Mouse (Mus musculus): ENCODE results near the gene Fry. TPM values are rescaled to one million over a fixed set of nuclear protein-coding genes. Genes with fewer than 3 reads are reported as not detected.

Fry gene
- polyA plus RNA-seq, 1 experiment = 78.6 TPM

DNA sequence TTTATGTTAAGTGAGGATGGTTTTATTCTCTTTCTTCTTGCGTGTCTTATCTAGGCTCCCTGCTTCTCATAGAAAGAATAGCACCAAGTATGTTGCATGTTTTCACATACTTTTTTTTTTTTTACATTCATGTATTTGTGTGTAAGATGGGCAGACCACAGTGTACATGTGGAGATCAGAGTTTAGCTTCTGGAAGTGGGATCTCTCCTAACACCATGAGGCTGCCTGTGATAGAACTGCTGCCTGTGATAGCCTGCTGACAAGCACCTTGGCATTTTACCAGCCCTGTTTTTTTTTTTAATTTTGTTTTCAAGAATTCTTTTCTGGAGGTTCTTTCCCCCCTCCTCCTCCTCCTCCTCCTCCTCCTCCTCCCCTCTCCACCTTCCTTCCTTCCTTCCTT lies 59.3 kb downstream of the Fry start:
- no peak overlapping the region for H3K4me3 ChIP-seq (ENCODE audit: insufficient read depth, low read length)
- no peaks in the 10 kb centered on the region for H3K4me1 ChIP-seq (ENCODE audit: control insufficient read depth, insufficient read depth, low read length)
- TF ChIP-seq POLR2A (IDR thresholded peaks at IDR 0.05; ENCODE audit: extremely low read depth, insufficient read depth, low read length) = no peak
- no peak for TF ChIP-seq CTCF (IDR thresholded peaks at IDR 0.05; ENCODE audit: extremely low read depth, insufficient read depth, low read length)
- no peak overlapping the region for H3K27ac ChIP-seq (ENCODE audit: insufficient read depth, low read length)

DNA sequence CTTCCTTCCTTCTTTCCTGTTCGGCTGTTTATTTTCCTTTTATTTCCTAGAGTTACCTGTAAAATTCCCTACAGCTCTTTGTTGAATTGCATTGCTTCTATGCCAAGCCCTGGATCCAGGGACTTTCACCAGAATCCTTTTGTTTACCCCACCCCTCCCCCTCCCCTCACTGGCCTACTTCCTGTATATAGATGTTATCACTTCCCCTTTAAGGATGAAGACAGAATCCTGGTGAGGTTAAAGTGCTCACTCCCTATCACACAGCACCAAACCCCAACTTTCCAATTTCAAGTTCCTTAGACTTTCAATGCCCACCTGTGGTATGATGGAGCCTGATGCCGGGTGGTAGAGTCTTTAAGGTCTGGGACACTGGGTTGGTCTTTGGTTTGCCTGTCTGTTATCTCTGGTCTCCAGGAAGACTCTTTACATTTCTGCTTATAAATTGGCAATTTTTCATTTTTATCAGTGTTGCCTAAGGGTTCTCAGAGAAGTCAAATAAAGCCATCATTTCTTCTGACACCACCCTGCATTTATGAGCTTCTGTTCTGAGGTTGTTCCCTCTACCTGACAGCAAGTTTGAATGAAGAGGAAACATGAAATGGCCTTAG lies 59.9 kb downstream of the Fry start:
- TF ChIP-seq POLR2A (IDR thresholded peaks at IDR 0.05; ENCODE audit: extremely low read depth, insufficient read depth, low read length) = no peak
- no peak for TF ChIP-seq CTCF (IDR thresholded peaks at IDR 0.05; ENCODE audit: extremely low read depth, insufficient read depth, low read length)
- no peak overlapping the region for H3K4me3 ChIP-seq (ENCODE audit: insufficient read depth, low read length)
- no peak overlapping the region for H3K27ac ChIP-seq (ENCODE audit: insufficient read depth, low read length)
- no peaks in the 10 kb centered on the region for H3K4me1 ChIP-seq (ENCODE audit: control insufficient read depth, insufficient read depth, low read length)

DNA sequence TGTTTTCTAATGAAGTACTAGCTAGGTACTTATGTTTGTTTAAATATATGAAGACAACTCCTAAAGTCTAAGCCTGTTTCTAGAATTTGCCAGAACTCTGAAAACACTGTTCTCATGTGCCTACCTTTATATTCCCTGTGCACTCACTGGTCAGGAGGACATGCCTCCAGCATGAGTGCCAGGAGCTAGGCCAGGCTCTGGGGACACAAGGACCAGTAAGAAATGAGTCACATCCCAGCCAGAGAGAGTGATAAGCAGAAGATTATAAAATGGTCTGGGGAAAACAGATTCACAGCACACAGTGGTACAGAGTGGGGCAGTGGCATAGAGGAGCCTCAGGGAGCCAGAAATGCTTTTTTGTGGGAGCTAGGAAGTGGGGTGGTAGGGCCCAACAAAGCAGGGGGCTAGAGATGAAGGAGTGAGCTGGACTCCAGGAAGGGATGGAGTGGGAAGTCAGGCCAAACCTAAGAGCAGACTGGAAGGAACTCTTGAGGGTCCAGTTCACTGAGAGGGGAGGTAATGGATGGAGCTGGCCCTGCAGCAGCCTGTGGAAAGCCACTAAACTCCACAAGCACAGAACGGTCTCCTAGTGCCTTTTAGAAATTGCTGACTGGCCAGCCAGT lies 62.7 kb downstream of the Fry start:
- TF ChIP-seq CTCF (IDR thresholded peaks at IDR 0.05; ENCODE audit: extremely low read depth, insufficient read depth, low read length) (no peak), POLR2A (IDR thresholded peaks at IDR 0.05; ENCODE audit: extremely low read depth, insufficient read depth, low read length) (no peak)
- no peaks in the 10 kb centered on the region for H3K4me1 ChIP-seq (ENCODE audit: control insufficient read depth, insufficient read depth, low read length)
- H3K4me3 ChIP-seq (ENCODE audit: insufficient read depth, low read length) = no peak overlapping the region
- H3K27ac ChIP-seq (ENCODE audit: insufficient read depth, low read length) = no peak overlapping the region

- Histone ChIP-seq H3K4me1 (ENCODE audit: control insufficient read depth, insufficient read depth, low read length) (no peaks in the 10 kb centered on the region; the same call in 1 of the 2 replicates), H3K27ac (ENCODE audit: insufficient read depth, low read length) (no peak overlapping the region), H3K4me3 (ENCODE audit: insufficient read depth, low read length) (no peak overlapping the region)
- TF ChIP-seq POLR2A (IDR thresholded peaks at IDR 0.05; ENCODE audit: extremely low read depth, insufficient read depth, low read length) = no peak
- no peak for TF ChIP-seq CTCF (IDR thresholded peaks at IDR 0.05; ENCODE audit: extremely low read depth, insufficient read depth, low read length)
These were observed 66.5 kb downstream of the Fry start for GRCm38 (mm10) chr5:150184959-150185358.

DNA sequence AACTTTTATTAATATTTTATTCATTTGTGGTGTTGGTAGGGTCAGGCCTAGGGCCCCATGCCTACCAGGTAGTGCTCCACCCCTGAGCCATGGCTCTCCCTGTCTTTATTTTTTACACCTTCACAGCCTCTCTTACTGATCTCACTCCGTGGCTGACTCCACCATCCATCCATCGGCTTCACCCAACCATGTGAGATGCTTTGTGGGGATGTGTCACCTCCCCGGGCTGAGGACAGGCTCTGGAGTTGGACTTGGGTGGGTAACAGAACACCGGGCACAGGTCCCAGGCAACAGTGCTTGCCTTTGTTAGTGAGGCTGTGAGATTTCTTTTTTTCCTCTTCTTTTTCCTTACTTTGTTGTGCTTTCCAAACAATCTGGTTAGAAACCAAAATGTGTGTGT lies 67.7 kb downstream of the Fry start:
- Histone ChIP-seq H3K27ac (ENCODE audit: insufficient read depth, low read length) (no peak overlapping the region), H3K4me3 (ENCODE audit: insufficient read depth, low read length) (no peak overlapping the region), H3K4me1 (ENCODE audit: control insufficient read depth, insufficient read depth, low read length) (no peaks in the 10 kb centered on the region; the same call in 1 of the 2 replicates)
- TF ChIP-seq POLR2A (IDR thresholded peaks at IDR 0.05; ENCODE audit: extremely low read depth, insufficient read depth, low read length) (no peak), CTCF (IDR thresholded peaks at IDR 0.05; ENCODE audit: extremely low read depth, insufficient read depth, low read length) (no peak)

DNA sequence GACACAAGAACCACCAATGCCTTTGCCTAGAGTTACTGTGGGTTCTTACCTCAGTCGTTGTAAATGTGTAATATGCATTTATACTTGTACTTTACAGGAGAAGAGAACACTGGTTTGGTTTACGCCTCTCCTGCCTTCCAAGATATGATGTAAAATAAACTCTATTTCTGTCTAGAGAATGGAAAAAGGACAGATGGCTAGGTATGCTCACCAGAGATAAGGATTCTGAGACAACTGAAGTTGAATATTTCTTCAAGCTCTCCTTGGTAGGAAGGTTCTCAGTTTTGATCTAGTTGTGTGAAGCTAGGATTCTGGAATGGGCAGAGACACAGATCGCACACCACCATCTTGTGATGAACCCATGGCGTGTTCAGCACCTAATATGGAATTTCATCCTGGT lies 68.2 kb downstream of the Fry start:
- no peak overlapping the region for H3K27ac ChIP-seq (ENCODE audit: insufficient read depth, low read length)
- H3K4me1 ChIP-seq (ENCODE audit: control insufficient read depth, insufficient read depth, low read length) = no peaks in the 10 kb centered on the region; the same call in 1 of the 2 replicates
- TF ChIP-seq POLR2A (IDR thresholded peaks at IDR 0.05; ENCODE audit: extremely low read depth, insufficient read depth, low read length) (no peak), CTCF (IDR thresholded peaks at IDR 0.05; ENCODE audit: extremely low read depth, insufficient read depth, low read length) (no peak)
- H3K4me3 ChIP-seq (ENCODE audit: insufficient read depth, low read length) = no peak overlapping the region

- Histone ChIP-seq H3K27ac (ENCODE audit: insufficient read depth, low read length) (no peak overlapping the region), H3K4me3 (ENCODE audit: insufficient read depth, low read length) (no peak overlapping the region), H3K4me1 (ENCODE audit: control insufficient read depth, insufficient read depth, low read length) (no peaks in the 10 kb centered on the region; the same call in 1 of the 2 replicates)
- TF ChIP-seq POLR2A (IDR thresholded peaks at IDR 0.05; ENCODE audit: extremely low read depth, insufficient read depth, low read length) = no peak
These were observed 69.6 kb downstream of the Fry start for GRCm38 (mm10) chr5:150188031-150188430.

GRCm38 (mm10) chr5:150190454-150191358 lies 72.3 kb downstream of the Fry start:
- Histone ChIP-seq H3K27ac (ENCODE audit: insufficient read depth, low read length) (no peak overlapping the region), H3K4me1 (ENCODE audit: control insufficient read depth, insufficient read depth, low read length) (no peaks in the 10 kb centered on the region; the same call in 1 of the 2 replicates), H3K4me3 (ENCODE audit: insufficient read depth, low read length) (no peak overlapping the region)
- TF ChIP-seq POLR2A (IDR thresholded peaks at IDR 0.05; ENCODE audit: extremely low read depth, insufficient read depth, low read length) = no peak
- no peak for TF ChIP-seq CTCF (IDR thresholded peaks at IDR 0.05; ENCODE audit: extremely low read depth, insufficient read depth, low read length)

DNA sequence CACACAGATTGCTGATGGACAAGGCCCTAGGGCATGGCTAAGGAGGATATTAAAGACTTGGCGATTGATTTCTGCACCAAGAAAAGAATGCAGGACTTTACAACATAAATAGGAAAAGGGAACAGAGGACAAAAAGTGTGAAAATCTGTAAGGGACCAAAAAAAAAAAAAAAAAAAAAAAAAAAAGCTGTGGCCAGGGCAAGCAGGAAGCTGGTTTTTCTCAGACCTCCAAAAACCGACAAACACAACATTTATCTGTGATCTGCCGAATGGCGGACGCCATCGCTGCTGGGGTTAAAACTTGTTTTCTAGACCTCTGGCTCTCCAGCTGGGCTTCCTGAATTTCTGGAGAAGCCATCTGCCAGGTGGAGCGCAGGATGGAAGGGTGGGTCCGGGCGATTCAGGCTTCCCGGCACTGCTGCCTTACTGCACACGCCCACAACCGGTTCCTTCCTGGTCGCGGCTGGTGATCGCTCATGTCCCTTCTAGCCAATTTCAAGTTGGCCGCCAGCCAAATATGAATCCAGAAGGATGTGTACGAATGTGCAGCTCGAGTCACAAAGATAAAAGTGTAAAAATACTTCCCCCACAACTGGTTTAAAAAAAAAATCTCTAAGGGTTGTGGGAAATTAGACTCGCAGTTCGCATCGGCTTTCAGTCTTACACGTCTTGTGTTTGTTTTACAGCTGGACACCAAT lies 77.2 kb downstream of the Fry start:
- peak overlapping the region; percentile 26 for H3K4me3 ChIP-seq (ENCODE audit: insufficient read depth, low read length)
- H3K4me1 ChIP-seq (ENCODE audit: control insufficient read depth, insufficient read depth, low read length) = no peaks in the 10 kb centered on the region
- TF ChIP-seq POLR2A (IDR thresholded peaks at IDR 0.05; ENCODE audit: extremely low read depth, insufficient read depth, low read length) = no peak
- no peak for TF ChIP-seq CTCF (IDR thresholded peaks at IDR 0.05; ENCODE audit: extremely low read depth, insufficient read depth, low read length)
- H3K27ac ChIP-seq (ENCODE audit: insufficient read depth, low read length) = no peak overlapping the region
